Mouse (Mus musculus) CH12F3 (cell line): Measurements from ENCODE around the gene Kcne3.

Source experiments
- in situ Hi-C: fragments of 300-500 bp; cut with MboI; formaldehyde crosslinking; loops from 2 replicates; pipeline ENCODE4 v1.14.3; 2020; ENCODE audit warnings: low sequenced_read_pairs

The Kcne3 gene

DNA sequence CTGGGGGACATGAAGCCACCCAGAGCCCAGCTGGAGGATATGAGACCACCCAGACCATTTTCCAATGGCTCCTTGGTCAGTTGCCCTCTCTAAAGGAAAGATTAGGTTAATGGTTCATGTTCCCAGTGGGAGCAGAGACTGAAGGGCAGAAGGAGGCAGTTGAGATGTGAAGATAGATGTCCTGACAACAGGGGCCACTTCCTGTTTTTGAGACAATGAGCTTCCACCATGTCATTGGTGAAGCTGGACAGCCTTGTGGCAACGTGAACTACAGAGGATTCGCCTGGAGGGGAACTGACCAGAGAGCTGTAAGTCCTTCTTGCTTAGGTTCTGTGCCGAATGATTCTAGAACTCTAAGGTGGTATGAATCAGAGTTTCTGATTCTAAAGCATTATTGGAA is at the start of gene Kcne3:
TSS of gene Kcne3 (plus strand) at position 234 of the 400 bp plus-strand sequence.
- in situ Hi-C loops = no loop called here

- in situ Hi-C loops = no loop called here
Observed at GRCm38 (mm10) chr7:100126514-100126913, 49.8 kb upstream of the Kcne3 start.

GRCm38 (mm10) chr7:100128262-100129041 is 47.9 kb upstream of the Kcne3 start:
- in situ Hi-C loops = no loop called here

- in situ Hi-C loops = no loop called here
Observed at GRCm38 (mm10) chr7:100130592-100130991, 45.7 kb upstream of the Kcne3 start.

DNA sequence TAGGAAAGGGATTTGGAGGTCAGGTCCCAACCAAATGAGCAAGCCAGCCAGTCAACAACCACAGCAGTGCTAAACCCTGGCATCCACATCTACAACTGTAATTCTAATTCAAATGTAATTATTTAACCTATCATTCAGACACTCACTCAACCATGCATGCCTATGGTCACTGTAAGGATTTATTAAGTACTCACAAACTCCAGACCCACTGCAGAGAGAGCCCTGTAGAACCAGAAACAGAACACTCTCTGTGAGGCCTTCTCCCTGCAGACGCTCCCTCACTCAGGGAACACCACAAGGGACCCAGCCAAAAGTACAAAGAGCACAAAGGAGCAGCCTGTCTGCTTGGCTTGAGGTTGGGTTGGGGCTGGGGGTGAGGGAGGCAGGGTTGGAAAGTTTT is 43.9 kb upstream of the Kcne3 start:
- in situ Hi-C loops = no loop called here

DNA sequence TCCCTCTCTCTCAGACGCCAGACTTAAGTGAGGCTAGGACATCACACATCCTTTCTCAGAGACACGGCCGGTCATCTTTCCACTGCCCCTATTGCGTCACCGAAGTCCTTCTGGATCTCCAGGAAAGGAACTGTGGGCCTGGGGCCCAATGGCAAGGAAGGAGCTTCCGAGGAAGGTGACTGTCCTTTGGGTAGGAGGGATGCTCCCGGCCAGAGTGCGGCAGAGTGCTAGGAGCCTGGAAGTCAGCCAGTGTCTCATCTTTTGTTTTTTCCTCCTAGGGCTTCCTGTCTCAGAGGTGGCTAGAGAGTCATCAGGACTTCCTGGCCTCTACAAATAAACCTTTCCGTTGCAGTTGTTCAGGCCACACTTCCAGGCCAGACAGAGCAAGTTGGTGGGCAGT is 39.3 kb upstream of the Kcne3 start:
- in situ Hi-C loops = no loop called here

DNA sequence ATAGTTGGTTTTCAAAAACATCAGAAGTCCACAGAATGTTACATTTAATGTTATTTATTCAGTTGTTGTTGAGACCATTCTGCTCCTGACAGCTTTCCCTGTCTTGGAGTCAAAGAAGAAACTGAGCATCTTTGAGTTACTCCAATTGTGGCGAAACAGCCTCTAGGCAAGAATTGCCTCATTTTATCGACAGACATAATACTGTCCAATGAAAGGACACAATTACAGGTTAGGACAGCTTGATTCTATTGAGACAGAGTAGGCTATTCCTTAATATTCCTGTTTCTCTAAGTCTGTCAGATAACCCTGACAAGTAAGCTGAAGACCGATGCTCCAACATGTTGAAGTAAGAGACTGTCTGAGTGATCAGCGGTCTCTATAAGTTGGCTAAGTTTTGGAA is 38.2 kb upstream of the Kcne3 start:
- in situ Hi-C loops = no loop called here

DNA sequence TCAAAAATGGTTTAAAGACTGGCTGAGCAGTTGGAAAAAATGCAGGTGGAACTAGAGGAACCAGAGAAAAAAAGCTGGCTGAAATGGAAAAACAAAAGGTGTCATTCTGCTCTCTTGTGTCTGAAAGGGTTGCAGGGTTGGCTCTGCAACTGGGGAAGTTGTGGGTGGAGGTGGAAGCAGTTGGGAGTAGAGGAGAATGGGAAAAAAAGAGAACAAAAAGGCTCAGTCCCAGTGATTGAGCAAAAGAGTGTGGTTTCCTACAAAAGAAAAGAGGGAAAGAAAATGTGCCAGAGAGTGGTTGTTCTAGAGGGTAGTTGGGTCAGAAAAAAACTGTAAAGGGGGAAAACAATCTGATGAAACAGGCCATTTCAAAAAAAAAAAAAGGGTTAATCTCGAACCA is 35.7 kb upstream of the Kcne3 start:
- in situ Hi-C loops = no loop called here

GRCm38 (mm10) chr7:100148586-100148985 is 27.7 kb upstream of the Kcne3 start:
- in situ Hi-C loops = no loop called here

DNA sequence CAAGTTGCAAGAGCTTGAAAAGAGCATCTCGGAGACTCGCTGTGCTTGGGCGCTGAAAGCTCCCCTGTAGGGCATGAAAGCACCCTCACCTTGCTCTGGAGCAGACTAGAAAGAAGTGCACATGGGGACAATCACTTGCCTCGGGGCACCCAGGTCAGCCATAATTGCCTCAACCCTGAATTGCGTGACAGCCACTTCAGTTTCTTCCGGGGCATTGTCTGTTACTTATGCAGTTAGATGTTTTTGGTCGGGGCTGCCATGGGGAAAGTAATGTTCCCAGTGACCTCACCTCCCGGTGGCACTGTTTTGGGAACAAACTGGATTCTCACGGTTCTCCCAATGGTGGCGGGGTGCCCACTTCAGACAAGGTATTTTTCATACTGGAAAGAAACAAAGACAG is 26.2 kb upstream of the Kcne3 start:
- in situ Hi-C loops = no loop called here

DNA sequence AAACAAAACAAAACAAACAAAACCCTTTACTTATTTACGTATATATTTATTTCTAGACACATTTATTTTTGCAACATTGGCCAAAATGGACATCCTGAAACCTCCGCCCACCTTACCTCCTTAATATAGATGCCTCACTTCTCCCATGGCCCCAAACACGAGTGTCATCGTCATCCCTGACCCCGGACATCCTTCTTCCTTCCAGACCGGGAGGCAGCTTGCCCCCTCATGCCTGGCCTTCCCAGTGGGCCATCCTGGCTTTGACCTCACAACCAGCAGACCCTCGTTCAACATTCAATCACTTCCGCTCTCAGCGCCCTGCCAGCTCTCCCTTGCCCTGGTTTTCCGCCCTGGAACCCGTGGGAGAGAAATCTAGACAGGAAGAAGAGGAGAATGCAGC is 25.7 kb upstream of the Kcne3 start:
- in situ Hi-C loops = no loop called here

- in situ Hi-C loops = no loop called here
Observed at GRCm38 (mm10) chr7:100157669-100158068, 18.6 kb upstream of the Kcne3 start.

GRCm38 (mm10) chr7:100159105-100159841 is 17.0 kb upstream of the Kcne3 start, which contains the start of gene Lipt2:
Gene Lipt2, plus strand, starts transcription at chr7:100159277.
- in situ Hi-C loops = no loop called here

- in situ Hi-C loops = no loop called here
Observed at GRCm38 (mm10) chr7:100160006-100160405, 16.3 kb upstream of the Kcne3 start.

DNA sequence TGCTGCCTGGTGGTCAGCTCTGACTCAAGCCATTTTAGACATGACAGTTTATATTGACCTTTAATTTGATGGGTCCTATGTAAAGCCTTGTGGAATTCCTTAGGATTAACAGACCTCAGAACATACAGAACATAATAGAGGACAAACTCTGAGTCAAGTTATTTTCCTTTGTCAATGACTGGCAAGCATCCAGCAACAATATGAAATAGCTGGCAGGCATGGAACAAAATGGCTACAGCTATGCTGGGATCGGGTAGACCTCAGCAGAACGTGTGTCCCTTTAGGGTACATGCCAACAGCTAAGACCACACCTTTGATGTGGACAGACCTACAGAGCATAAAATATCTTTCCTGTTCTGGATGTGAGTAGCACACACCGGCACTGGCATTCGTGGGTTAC is 12.8 kb upstream of the Kcne3 start:
- in situ Hi-C loops = no loop called here

DNA sequence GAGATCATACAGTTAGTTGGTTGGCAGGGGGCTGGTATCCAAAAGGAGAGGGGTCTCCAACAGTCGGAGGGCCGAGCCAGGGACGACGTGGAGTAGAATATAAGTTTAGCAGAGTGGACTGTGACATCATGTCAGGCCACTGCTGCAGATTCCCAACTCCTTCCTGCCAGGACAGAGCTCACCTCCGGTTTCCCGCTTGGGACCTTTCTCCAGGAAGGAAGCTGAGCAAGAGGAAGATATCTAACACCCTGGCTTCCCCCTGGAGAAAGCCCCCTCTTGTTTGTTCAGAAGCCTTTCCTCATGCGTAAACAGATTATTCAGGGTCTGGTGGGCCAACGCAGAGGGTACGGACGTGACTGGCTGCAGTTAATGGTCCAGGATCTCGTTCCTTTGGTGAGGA is 7.6 kb upstream of the Kcne3 start:
- in situ Hi-C loops = no loop called here

DNA sequence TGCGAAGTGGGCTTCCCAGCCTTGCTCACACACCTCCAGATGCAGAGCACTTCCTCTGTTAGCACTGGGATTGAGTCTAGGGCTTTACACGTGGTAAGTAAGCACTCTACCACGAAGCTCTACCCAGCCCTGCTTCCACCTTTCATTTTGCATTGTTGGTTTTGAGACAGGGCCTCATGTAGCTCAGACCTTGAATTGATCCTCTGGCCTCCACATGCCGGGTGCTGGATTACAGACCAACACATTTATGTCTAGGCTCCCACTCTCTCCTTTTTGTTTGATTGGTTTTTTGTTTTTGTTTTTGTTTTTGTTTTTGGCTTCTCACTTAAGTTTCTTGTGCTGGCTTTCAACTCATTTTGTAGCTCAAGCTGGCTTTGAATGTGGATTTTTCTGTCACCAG is 5.5 kb upstream of the Kcne3 start:
- in situ Hi-C loops = no loop called here

DNA sequence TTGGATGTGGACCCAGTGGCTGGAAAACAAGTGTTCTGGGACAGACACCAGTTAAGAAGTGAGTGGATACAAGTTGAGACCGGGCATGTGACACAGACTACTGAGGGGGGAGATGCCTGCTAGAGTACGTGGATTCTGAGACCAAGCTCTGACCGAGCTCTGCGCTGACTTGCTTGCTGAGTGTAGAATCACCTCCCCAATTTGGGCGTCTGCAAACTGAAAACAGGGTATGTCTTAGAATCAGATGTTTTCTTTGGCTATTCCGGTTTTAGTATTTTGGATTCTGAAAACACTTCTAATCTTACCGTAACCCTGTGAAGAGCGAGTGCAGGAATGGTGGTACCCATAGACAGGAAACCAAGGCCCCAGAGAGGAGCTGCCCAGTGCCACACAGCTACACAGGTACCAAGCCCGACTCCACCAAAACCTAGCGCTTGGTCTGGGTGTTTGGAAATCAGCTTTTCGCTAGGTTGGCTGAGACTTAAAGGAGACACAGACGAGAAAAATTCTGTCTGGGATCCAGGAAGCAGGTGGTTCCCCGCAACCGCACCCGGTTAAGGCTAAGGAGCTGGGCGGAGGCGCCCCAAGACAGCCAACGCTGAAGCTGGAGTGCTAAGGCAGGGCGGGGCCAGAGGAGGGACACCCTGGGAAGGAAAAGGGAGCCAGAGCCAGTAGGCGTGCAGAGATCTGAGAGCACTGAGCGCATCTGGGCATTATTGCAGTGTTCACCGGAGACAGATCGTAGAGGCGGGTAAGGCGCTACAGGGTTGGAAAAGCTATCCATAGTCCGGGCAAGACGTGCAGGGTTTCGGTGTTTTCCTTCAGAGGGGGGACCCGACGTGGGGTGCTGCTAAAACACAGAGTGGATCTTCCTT is 2.0 kb downstream of the Kcne3 start:
- in situ Hi-C loops = no loop called here

- in situ Hi-C loops = no loop called here
Observed at GRCm38 (mm10) chr7:100178891-100179233, 2.6 kb downstream of the Kcne3 start.

DNA sequence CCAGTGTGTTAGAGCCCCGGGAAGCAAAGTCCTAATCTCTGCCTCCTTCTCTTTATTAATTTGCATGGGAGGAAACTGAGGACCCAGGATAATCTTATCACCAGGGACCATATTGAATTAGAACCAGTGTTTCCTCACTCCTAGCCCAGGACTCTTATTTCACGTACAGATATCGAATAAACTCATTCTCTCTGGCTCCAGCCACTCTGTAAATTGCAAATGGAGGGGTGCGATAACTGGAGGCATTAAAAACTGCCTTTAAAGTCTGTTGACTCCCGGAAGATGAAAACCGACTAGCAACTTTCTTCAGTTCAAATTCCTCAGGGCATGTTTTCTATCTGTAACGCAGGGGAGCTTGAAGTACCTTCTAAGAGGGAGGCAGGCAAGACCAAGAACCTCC is 3.1 kb downstream of the Kcne3 start:
- in situ Hi-C loops = no loop called here

- in situ Hi-C loops = no loop called here
Observed at GRCm38 (mm10) chr7:100179836-100180407, 3.6 kb downstream of the Kcne3 start.
